Mouse (Mus musculus): Measurements from ENCODE around the gene Pja2. TPM values are rescaled to one million over a fixed set of nuclear protein-coding genes. Genes with fewer than 3 reads are reported as not detected.
"Not testable (repeated sequence)": the region's sequence is repeated elsewhere in the genome, so short reads cannot be mapped to it uniquely, and the experiment has no call there.

The Pja2 gene
- polyA plus RNA-seq, 1 experiment from 2014 or later: 187 TPM

- 17% methylated on average over 5 of the region's 5 CpGs for WGBS
- Histone ChIP-seq H3K9ac (peak overlapping the region; percentile 48), H3K27ac (replicated peaks) (peak overlapping the region; percentile 89), H3K4me2 (peak overlapping the region; percentile 65), H3K4me1 (replicated peaks) (peaks cover 22% of the 10 kb centered on the region), H3K27me3 (no peaks in the 10 kb centered on the region), H3K36me3 (no peaks in the 10 kb centered on the region), H3K9me3 (no peaks in the 10 kb centered on the region), H3K4me3 (peak overlapping the region; percentile 93)
- ATAC-seq (ENCODE audit: low FRiP score, low read depth): no peak
Observed at GRCm38 (mm10) chr17:64332770-64333096, 1.0 kb upstream of the Pja2 start.

- Histone ChIP-seq H3K4me2 (peak overlapping the region; percentile 53), H3K9ac (peak overlapping the region; percentile 100), H3K9me3 (no peaks in the 10 kb centered on the region), H3K36me3 (no peaks in the 10 kb centered on the region), H3K4me1 (replicated peaks) (peaks cover 22% of the 10 kb centered on the region), H3K27me3 (no peaks in the 10 kb centered on the region), H3K4me3 (peak overlapping the region; percentile 93), H3K27ac (replicated peaks) (peak overlapping the region; percentile 98)
- ATAC-seq (ENCODE audit: low FRiP score, low read depth): peak; percentile 50
- WGBS: under 1% methylated on average over 51 of the region's 62 CpGs
Observed at GRCm38 (mm10) chr17:64331291-64331897, 322 bp downstream of the Pja2 start.

DNA sequence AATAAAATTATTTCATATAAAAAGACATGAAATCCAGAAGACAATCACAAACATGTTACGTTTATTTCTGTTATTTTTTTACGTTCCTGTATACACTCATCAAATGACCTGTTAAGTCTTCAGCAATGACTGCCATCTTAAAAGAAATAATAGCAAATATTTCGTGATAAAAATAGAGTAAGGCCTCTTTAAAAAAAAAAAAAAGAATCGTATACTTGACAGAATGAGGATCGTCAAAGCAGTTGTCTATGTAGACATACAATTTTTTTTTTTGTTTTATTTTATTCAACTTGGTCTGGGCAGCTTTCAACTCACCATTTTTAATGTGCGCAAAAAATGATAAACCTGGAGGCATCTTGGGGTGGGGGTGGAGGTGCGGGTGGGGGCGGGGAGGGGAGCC is 831 bp downstream of the Pja2 start:
- Histone ChIP-seq H3K9me3 (no peaks in the 10 kb centered on the region), H3K4me2 (peak overlapping the region; percentile 53), H3K27me3 (no peaks in the 10 kb centered on the region), H3K4me3 (peak overlapping the region; percentile 93), H3K4me1 (replicated peaks) (peaks cover 22% of the 10 kb centered on the region), H3K9ac (peak overlapping the region; percentile 100), H3K36me3 (no peaks in the 10 kb centered on the region), H3K27ac (replicated peaks) (peak overlapping the region; percentile 98)
- WGBS: 20% methylated on average over 8 of the region's 8 CpGs
- no peak for ATAC-seq (ENCODE audit: low FRiP score, low read depth)

DNA sequence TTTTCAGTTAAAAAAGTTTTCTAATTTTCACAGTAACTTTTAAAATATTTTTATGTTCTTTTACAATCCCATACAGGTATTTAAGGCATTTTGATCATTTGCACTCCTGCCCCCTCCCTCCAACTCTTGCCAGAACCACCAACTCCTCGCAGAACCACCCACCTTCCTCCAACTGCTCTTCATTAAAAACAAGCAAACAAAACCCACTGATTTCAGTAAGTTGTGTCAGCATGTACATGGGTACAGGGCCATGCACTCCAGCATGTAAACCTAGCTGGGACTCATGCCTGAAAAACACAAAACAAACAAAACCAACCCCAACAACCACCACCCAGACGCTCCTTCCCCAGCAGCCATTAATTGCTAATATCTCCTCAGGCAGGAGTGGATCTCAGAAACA is 7.2 kb downstream of the Pja2 start:
- WGBS: 81% methylated on average over 2 of the region's 2 CpGs
- no peak for ATAC-seq (ENCODE audit: low FRiP score, low read depth)
- no peak overlapping the region for H3K9ac ChIP-seq

GRCm38 (mm10) chr17:64315428-64315827 is 16.3 kb downstream of the Pja2 start:
- Histone ChIP-seq H3K27ac (replicated peaks) (no peak overlapping the region), H3K4me3 (no peak overlapping the region), H3K4me2 (no peak overlapping the region), H3K4me1 (replicated peaks) (no peaks in the 10 kb centered on the region), H3K9ac (no peak overlapping the region), H3K27me3 (no peaks in the 10 kb centered on the region), H3K9me3 (no peaks in the 10 kb centered on the region), H3K36me3 (peaks cover 13% of the 10 kb centered on the region)
- no peak for ATAC-seq (ENCODE audit: low FRiP score, low read depth)

More for the DNA sequence above, 7.2 kb downstream of the Pja2 start:
- H3K36me3 ChIP-seq: no peaks in the 10 kb centered on the region
- H3K4me3 ChIP-seq: no peak overlapping the region
- peaks cover 7% of the 10 kb centered on the region for H3K4me1 ChIP-seq (replicated peaks)
- no peak overlapping the region for H3K4me2 ChIP-seq
- H3K27ac ChIP-seq (replicated peaks): no peak overlapping the region
- H3K27me3 ChIP-seq: no peaks in the 10 kb centered on the region
- H3K9me3 ChIP-seq: no peaks in the 10 kb centered on the region

DNA sequence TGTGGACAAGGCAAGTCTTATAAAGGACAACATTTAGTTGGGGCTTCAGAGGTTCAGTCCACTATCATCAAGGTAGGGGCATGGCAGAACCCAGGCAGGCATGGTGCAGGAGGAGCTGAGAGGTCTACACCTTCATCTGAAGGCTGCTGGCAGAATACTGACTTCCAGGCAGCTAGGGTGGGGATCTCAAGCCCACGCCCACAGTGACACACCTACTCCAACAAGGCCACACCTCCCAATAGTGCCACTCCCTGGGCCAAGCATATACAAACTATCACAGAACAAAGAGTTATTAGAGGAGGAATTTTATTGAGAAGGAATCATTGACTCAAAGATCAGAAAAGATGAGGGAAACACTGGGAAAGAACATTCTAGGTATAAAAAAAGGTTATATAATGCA is 17.2 kb downstream of the Pja2 start:
- not testable (repeated sequence) for H3K4me1 ChIP-seq (replicated peaks); H3K9me3 ChIP-seq; H3K27ac ChIP-seq (replicated peaks); ATAC-seq (ENCODE audit: low FRiP score, low read depth); H3K9ac ChIP-seq; H3K4me3 ChIP-seq; H3K27me3 ChIP-seq; H3K4me2 ChIP-seq
- WGBS: 81% methylated on average over 1 of the region's 1 CpGs
- H3K36me3 ChIP-seq: peaks cover 13% of the 10 kb centered on the region

GRCm38 (mm10) chr17:64297628-64298027 is 34.1 kb downstream of the Pja2 start:
- Histone ChIP-seq H3K9ac (no peak overlapping the region), H3K9me3 (no peaks in the 10 kb centered on the region), H3K27me3 (no peaks in the 10 kb centered on the region), H3K36me3 (peaks cover 12% of the 10 kb centered on the region), H3K4me1 (replicated peaks) (no peaks in the 10 kb centered on the region), H3K4me2 (no peak overlapping the region), H3K27ac (replicated peaks) (no peak overlapping the region), H3K4me3 (no peak overlapping the region)
- WGBS: 85% methylated on average over 5 of the region's 5 CpGs
- ATAC-seq (ENCODE audit: low FRiP score, low read depth): no peak

GRCm38 (mm10) chr17:64292740-64293139 is 39.0 kb downstream of the Pja2 start:
- H3K36me3 ChIP-seq: peaks cover 30% of the 10 kb centered on the region
- H3K4me2 ChIP-seq: no peak overlapping the region
- H3K4me3 ChIP-seq: no peak overlapping the region
- no peak for ATAC-seq (ENCODE audit: low FRiP score, low read depth)
- H3K9me3 ChIP-seq: no peaks in the 10 kb centered on the region
- no peak overlapping the region for H3K27ac ChIP-seq (replicated peaks)
- no peak overlapping the region for H3K9ac ChIP-seq
- WGBS: 81% methylated on average over 8 of the region's 8 CpGs
- no peaks in the 10 kb centered on the region for H3K4me1 ChIP-seq (replicated peaks)
- no peaks in the 10 kb centered on the region for H3K27me3 ChIP-seq

GRCm38 (mm10) chr17:64289684-64290083 is 42.0 kb downstream of the Pja2 start:
- H3K9me3 ChIP-seq: no peaks in the 10 kb centered on the region
- no peak overlapping the region for H3K9ac ChIP-seq
- no peak overlapping the region for H3K4me3 ChIP-seq
- ATAC-seq (ENCODE audit: low FRiP score, low read depth): no peak
- no peak overlapping the region for H3K27ac ChIP-seq (replicated peaks)
- peaks cover 33% of the 10 kb centered on the region for H3K36me3 ChIP-seq
- 53% methylated on average over 4 of the region's 4 CpGs for WGBS
- no peaks in the 10 kb centered on the region for H3K4me1 ChIP-seq (replicated peaks)
- no peak overlapping the region for H3K4me2 ChIP-seq
- H3K27me3 ChIP-seq: no peaks in the 10 kb centered on the region

GRCm38 (mm10) chr17:64288000-64288399 is 43.7 kb downstream of the Pja2 start:
- no peak for ATAC-seq (ENCODE audit: low FRiP score, low read depth)
- Histone ChIP-seq H3K36me3 (peaks cover 44% of the 10 kb centered on the region), H3K4me2 (no peak overlapping the region)

GRCm38 (mm10) chr17:64286836-64287235 is 44.9 kb downstream of the Pja2 start:
- no peak for ATAC-seq (ENCODE audit: low FRiP score, low read depth)
- Histone ChIP-seq H3K4me1 (replicated peaks) (no peaks in the 10 kb centered on the region), H3K4me2 (no peak overlapping the region), H3K4me3 (no peak overlapping the region), H3K27me3 (no peaks in the 10 kb centered on the region), H3K27ac (replicated peaks) (no peak overlapping the region), H3K9me3 (no peaks in the 10 kb centered on the region), H3K36me3 (peaks cover 48% of the 10 kb centered on the region), H3K9ac (no peak overlapping the region)
- WGBS: 80% methylated on average over 3 of the region's 3 CpGs

More at GRCm38 (mm10) chr17:64288000-64288399, 43.7 kb downstream of the Pja2 start:
- H3K4me3 ChIP-seq: no peak overlapping the region
- H3K9me3 ChIP-seq: no peaks in the 10 kb centered on the region
- no peak overlapping the region for H3K27ac ChIP-seq (replicated peaks)
- H3K9ac ChIP-seq: no peak overlapping the region
- WGBS: 82% methylated on average over 7 of the region's 7 CpGs
- H3K4me1 ChIP-seq (replicated peaks): no peaks in the 10 kb centered on the region
- H3K27me3 ChIP-seq: no peaks in the 10 kb centered on the region

DNA sequence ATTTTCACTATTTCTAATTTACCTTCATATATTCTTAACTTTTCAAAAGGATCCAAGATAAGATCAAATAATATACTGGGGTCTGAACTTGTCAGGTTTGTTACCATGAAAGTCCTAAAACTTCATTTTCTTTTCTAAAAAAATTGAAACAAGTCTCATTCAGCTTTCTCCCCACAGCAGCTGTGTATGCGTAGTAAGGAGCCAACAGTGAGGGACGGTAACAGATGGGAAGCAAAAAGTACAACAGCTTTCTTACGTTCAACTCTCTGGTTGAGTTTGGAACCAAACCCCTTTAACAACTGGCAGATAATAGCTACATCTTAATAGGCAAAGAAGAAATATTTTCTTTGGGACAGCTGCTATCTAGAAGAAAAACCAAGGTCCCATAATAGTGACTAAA is 50.3 kb downstream of the Pja2 start:
- H3K27me3 ChIP-seq; H3K27ac ChIP-seq (replicated peaks); ATAC-seq (ENCODE audit: low FRiP score, low read depth); H3K4me1 ChIP-seq (replicated peaks); H3K9me3 ChIP-seq; H3K9ac ChIP-seq; H3K4me3 ChIP-seq; H3K4me2 ChIP-seq: not testable (repeated sequence)
- peaks cover 41% of the 10 kb centered on the region for H3K36me3 ChIP-seq
- 75% methylated on average over 3 of the region's 3 CpGs for WGBS

- Histone ChIP-seq H3K36me3 (peaks cover 21% of the 10 kb centered on the region), H3K9me3 (no peaks in the 10 kb centered on the region), H3K4me2 (no peak overlapping the region), H3K27me3 (no peaks in the 10 kb centered on the region), H3K9ac (no peak overlapping the region), H3K27ac (replicated peaks) (no peak overlapping the region), H3K4me3 (no peak overlapping the region), H3K4me1 (replicated peaks) (no peaks in the 10 kb centered on the region)
- ATAC-seq (ENCODE audit: low FRiP score, low read depth): no peak
- 79% methylated on average over 9 of the region's 9 CpGs for WGBS
Observed at GRCm38 (mm10) chr17:64277649-64278212, 54.0 kb downstream of the Pja2 start.

All from hindbrain, embryonic 15.5 days (tissue).